Mouse (Mus musculus): ENCODE measurements around the gene Ssx2ip. TPM values are rescaled to one million over a fixed set of nuclear protein-coding genes. Genes with fewer than 3 reads are reported as not detected.

Gene Ssx2ip
- total and polyA plus RNA-seq, 2 experiments from 2014 or later, result 23.5 to 23.6 TPM

- H3K9me3 ChIP-seq (ENCODE audit: low read length), result no peaks in the 10 kb centered on the region
- no peak overlapping the region for H3K4me2 ChIP-seq (ENCODE audit: low read depth, low read length)
- DNase-seq (ENCODE audit: low spot score) (no peak), ATAC-seq (no peak)
- 91% methylated on average over 4 of the region's 4 CpGs for WGBS
- no peak for TF ChIP-seq CTCF (IDR thresholded peaks at IDR 0.05; ENCODE audit: low read depth)
- H3K4me1 ChIP-seq (ENCODE audit: insufficient read depth, low read length), result no peaks in the 10 kb centered on the region
- no peaks in the 10 kb centered on the region for H3K27me3 ChIP-seq (ENCODE audit: insufficient read depth, low read length)
- H3K4me3 ChIP-seq (ENCODE audit: low read length), result no peak overlapping the region
- H3K36me3 ChIP-seq (ENCODE audit: insufficient read depth, low read length), result no peaks in the 10 kb centered on the region
- H3K9ac ChIP-seq (replicated peaks; ENCODE audit: low read length), result no peak overlapping the region
- no peak overlapping the region for H3K27ac ChIP-seq
These were observed 6.6 kb upstream of the Ssx2ip start for GRCm38 (mm10) chr3:146397847-146398246.

GRCm38 (mm10) chr3:146399203-146399602 lies 5.2 kb upstream of the Ssx2ip start:
- H3K27ac ChIP-seq, result no peak overlapping the region
- H3K9me3 ChIP-seq (ENCODE audit: low read length), result no peaks in the 10 kb centered on the region
- WGBS, result 83% methylated on average over 5 of the region's 5 CpGs
- no peak overlapping the region for H3K4me2 ChIP-seq (ENCODE audit: low read depth, low read length)
- no peak for ATAC-seq
- H3K9ac ChIP-seq (replicated peaks; ENCODE audit: low read length), result no peak overlapping the region
- H3K4me1 ChIP-seq (ENCODE audit: insufficient read depth, low read length), result no peaks in the 10 kb centered on the region
- no peak for DNase-seq (ENCODE audit: low spot score)
- no peak overlapping the region for H3K4me3 ChIP-seq (ENCODE audit: low read length)
- no peaks in the 10 kb centered on the region for H3K36me3 ChIP-seq (ENCODE audit: insufficient read depth, low read length)
- H3K27me3 ChIP-seq (ENCODE audit: insufficient read depth, low read length), result no peaks in the 10 kb centered on the region
- TF ChIP-seq CTCF (IDR thresholded peaks at IDR 0.05; ENCODE audit: low read depth), result no peak

DNA sequence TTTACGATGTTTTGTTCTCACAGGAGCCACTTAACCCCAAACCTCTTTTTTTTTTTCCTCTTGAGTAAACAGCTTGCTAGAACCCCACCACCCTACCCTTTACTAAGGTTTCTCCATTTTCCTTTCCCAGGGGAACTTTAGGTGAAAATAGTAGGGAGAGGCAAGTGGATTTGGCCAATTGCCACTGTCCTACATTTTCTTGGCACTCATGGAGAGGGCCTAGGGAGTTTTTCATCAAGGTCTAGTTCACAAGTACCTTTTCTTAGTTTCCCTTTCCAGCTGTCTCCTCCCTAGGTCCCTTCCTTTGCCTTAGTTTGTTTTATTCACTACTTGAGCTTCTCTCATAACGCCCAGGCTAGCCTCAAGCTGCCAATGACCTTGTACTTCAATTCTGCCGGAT lies 672 bp upstream of the Ssx2ip start:
- Histone ChIP-seq H3K27me3 (ENCODE audit: insufficient read depth, low read length) (no peaks in the 10 kb centered on the region), H3K4me2 (ENCODE audit: low read depth, low read length) (peak overlapping the region; percentile 76), H3K4me3 (ENCODE audit: low read length) (peak overlapping the region; percentile 95), H3K9ac (replicated peaks; ENCODE audit: low read length) (peak overlapping the region; percentile 86), H3K9me3 (ENCODE audit: low read length) (no peaks in the 10 kb centered on the region), H3K4me1 (ENCODE audit: insufficient read depth, low read length) (peaks cover 21% of the 10 kb centered on the region), H3K27ac (peak overlapping the region; percentile 88), H3K36me3 (ENCODE audit: insufficient read depth, low read length) (no peaks in the 10 kb centered on the region)
- DNase-seq (ENCODE audit: low spot score) (no peak), ATAC-seq (no peak)
- TF ChIP-seq CTCF (IDR thresholded peaks at IDR 0.05; ENCODE audit: low read depth), result no peak
- 35% methylated on average over 3 of the region's 3 CpGs for WGBS

DNA sequence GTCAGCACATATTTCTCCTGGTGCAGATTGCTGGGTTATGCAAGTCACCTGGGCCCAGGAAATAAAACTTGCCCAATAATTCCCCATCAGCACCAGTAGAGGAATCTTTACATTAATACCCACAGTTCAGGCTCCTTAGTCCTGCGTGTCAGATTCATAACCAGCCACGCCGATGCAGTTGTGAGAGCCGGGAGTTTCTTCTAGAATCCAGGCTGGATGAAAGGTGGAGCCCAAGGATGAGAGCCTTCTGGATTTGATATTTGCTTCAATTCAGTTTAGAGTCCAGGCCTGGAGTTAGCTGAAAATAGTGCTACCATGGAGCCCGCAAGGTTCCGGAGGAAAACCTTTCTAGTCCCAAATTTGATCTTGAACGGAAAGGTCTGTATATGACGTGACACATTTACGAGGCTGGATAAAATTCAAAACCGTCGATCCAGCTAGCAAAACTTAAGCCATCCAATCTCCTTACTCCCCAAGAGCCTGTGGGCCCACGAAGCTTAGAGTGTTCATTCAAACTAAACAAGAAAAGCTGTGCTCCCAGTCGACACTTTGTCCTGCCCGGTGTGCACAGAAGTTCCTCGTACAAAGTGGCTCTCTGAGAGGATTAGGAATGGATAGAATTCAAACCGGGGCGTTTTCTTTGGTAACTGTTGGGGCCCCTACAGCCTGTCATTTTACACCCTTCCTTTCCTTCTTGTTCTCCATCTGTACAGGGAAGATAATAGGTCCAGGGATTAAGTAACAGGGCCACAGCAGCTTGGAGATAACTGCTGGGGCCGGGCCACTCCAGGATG lies 968 bp downstream of the Ssx2ip start:
- Histone ChIP-seq H3K4me1 (ENCODE audit: insufficient read depth, low read length) (peaks cover 21% of the 10 kb centered on the region), H3K4me2 (ENCODE audit: low read depth, low read length) (peak overlapping the region; percentile 76), H3K36me3 (ENCODE audit: insufficient read depth, low read length) (no peaks in the 10 kb centered on the region), H3K27ac (peak overlapping the region; percentile 88), H3K27me3 (ENCODE audit: insufficient read depth, low read length) (no peaks in the 10 kb centered on the region), H3K9ac (replicated peaks; ENCODE audit: low read length) (peak overlapping the region; percentile 86), H3K4me3 (ENCODE audit: low read length) (peak overlapping the region; percentile 95), H3K9me3 (ENCODE audit: low read length) (no peaks in the 10 kb centered on the region)
- TF ChIP-seq CTCF (IDR thresholded peaks at IDR 0.05; ENCODE audit: low read depth), result no peak
- DNase-seq (ENCODE audit: low spot score) (no peak), ATAC-seq (no peak)
- WGBS, result 28% methylated on average over 18 of the region's 18 CpGs

GRCm38 (mm10) chr3:146406007-146406341 lies 1.5 kb downstream of the Ssx2ip start:
- TF ChIP-seq CTCF (IDR thresholded peaks at IDR 0.05; ENCODE audit: low read depth), result no peak
- H3K27ac ChIP-seq, result no peak overlapping the region
- DNase-seq (ENCODE audit: low spot score) (no peak), ATAC-seq (no peak)
- no peaks in the 10 kb centered on the region for H3K9me3 ChIP-seq (ENCODE audit: low read length)
- H3K27me3 ChIP-seq (ENCODE audit: insufficient read depth, low read length), result no peaks in the 10 kb centered on the region
- H3K4me2 ChIP-seq (ENCODE audit: low read depth, low read length), result peak overlapping the region; percentile 76
- WGBS, result 54% methylated on average over 5 of the region's 5 CpGs
- H3K9ac ChIP-seq (replicated peaks; ENCODE audit: low read length), result peak overlapping the region; percentile 86
- peak overlapping the region; percentile 95 for H3K4me3 ChIP-seq (ENCODE audit: low read length)
- H3K4me1 ChIP-seq (ENCODE audit: insufficient read depth, low read length), result peaks cover 21% of the 10 kb centered on the region
- H3K36me3 ChIP-seq (ENCODE audit: insufficient read depth, low read length), result no peaks in the 10 kb centered on the region

- H3K4me1 ChIP-seq (ENCODE audit: insufficient read depth, low read length), result peaks cover 21% of the 10 kb centered on the region
- TF ChIP-seq CTCF (IDR thresholded peaks at IDR 0.05; ENCODE audit: low read depth), result no peak
- DNase-seq (ENCODE audit: low spot score) (no peak), ATAC-seq (no peak)
- peak overlapping the region; percentile 26 for H3K4me2 ChIP-seq (ENCODE audit: low read depth, low read length)
- no peak overlapping the region for H3K27ac ChIP-seq
- H3K27me3 ChIP-seq (ENCODE audit: insufficient read depth, low read length), result no peaks in the 10 kb centered on the region
- no peak overlapping the region for H3K9ac ChIP-seq (replicated peaks; ENCODE audit: low read length)
- WGBS, result 81% methylated on average over 16 of the region's 16 CpGs
- no peak overlapping the region for H3K4me3 ChIP-seq (ENCODE audit: low read length)
- no peaks in the 10 kb centered on the region for H3K9me3 ChIP-seq (ENCODE audit: low read length)
- no peaks in the 10 kb centered on the region for H3K36me3 ChIP-seq (ENCODE audit: insufficient read depth, low read length)
These were observed 2.8 kb downstream of the Ssx2ip start for GRCm38 (mm10) chr3:146407086-146407721.

DNA sequence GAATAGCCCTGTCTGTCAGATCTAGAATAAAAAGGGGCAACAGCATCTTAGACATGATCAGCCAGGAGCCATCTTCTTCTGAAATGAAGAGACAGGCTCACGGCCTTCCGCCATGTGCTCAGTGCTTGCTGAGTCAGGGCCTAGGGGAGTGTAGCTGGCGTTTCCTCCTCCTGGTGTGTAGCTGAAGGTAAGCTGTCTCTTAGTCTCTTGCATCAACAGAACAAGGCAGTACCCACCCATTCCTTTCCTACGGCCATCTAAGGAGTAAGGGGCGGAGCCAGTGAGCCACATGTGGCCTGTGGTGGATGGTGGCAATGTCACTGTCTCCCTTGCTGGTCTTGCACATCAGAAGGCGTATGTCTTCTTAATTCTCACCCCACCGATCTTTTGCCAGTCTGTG lies 5.7 kb downstream of the Ssx2ip start:
- Histone ChIP-seq H3K4me3 (ENCODE audit: low read length) (no peak overlapping the region), H3K27me3 (ENCODE audit: insufficient read depth, low read length) (no peaks in the 10 kb centered on the region), H3K9ac (replicated peaks; ENCODE audit: low read length) (no peak overlapping the region), H3K27ac (no peak overlapping the region), H3K9me3 (ENCODE audit: low read length) (no peaks in the 10 kb centered on the region), H3K4me2 (ENCODE audit: low read depth, low read length) (no peak overlapping the region), H3K4me1 (ENCODE audit: insufficient read depth, low read length) (peaks cover 21% of the 10 kb centered on the region), H3K36me3 (ENCODE audit: insufficient read depth, low read length) (no peaks in the 10 kb centered on the region)
- TF ChIP-seq CTCF (IDR thresholded peaks at IDR 0.05; ENCODE audit: low read depth), result no peak
- whole genome bisulfite sequencing, result 84% methylated on average over 7 of the region's 7 CpGs
- no peak for ATAC-seq
- DNase-seq (ENCODE audit: low spot score), result no peak

All from hindbrain, postnatal 0 days (tissue).